Mouse (Mus musculus) midbrain, embryonic 10.5 days (tissue): ENCODE measurements around the gene Dad1. TPM values are rescaled to one million over a fixed set of nuclear protein-coding genes. Genes with fewer than 3 reads are reported as not detected.

Experiments used
- DNase-seq: peaks from one replicate; pipeline ENCODE4 v3.0.0-alpha.2; 2017; ENCODE audit warnings: low spot score
- H3K27ac ChIP-seq: fragments of 300-500 bp; sonication (generic); replicated peaks from 2 replicates; pipeline ENCODE4 v1.5.1; 2016; ENCODE audit warnings: mild to moderate bottlenecking
- H3K27me3 ChIP-seq: fragments of 300-500 bp; sonication (generic); 2 replicates; pipeline ENCODE4 v1.6.1; 2016; ENCODE audit warnings: low read depth, mild to moderate bottlenecking; ENCODE audit not compliant: poor library complexity, severe bottlenecking
- H3K36me3 ChIP-seq: fragments of 300-500 bp; sonication (generic); 2 replicates; pipeline ENCODE4 v1.6.1; 2016; ENCODE audit warnings: mild to moderate bottlenecking, moderate library complexity
- H3K4me1 ChIP-seq: fragments of 300-500 bp; sonication (generic); 2 replicates; pipeline ENCODE4 v1.6.1; 2016
- H3K4me3 ChIP-seq: fragments of 300-500 bp; sonication (generic); 2 replicates; pipeline ENCODE4 v1.5.1; 2016; ENCODE audit warnings: mild to moderate bottlenecking, moderate library complexity
- H3K9me3 ChIP-seq: fragments of 300-500 bp; sonication (generic); replicated peaks from 2 replicates; pipeline ENCODE4 v1.6.1; 2016; ENCODE audit warnings: mild to moderate bottlenecking
- WGBS: fragments of 180-500 bp; shearing (Covaris S2); methylation state at CpG from one replicate; pipeline ENCODE4 v1.1.7; 2016; 5-methylcytosine and 5-hydroxymethylcytosine counted together
- polyA plus RNA-seq: library from polyadenylated mRNA; unstranded; fragments of >200 nt; fragmentation: Nextera tagmentation; extraction: Ambion mirVana; gene quantifications from 2 replicates; pipeline ENCODE4 v1.2.1, GENCODE M21; 2016

Gene Dad1
- 242 and 244 TPM in 2 replicates for polyA plus RNA-seq

- Histone ChIP-seq H3K27ac (peak within 1 kb of the TSS; percentile 83), H3K9me3 (no peaks in the 10 kb centered on the region), H3K36me3 (peaks cover 12% of the 10 kb centered on the region), H3K27me3 (0 out of 2 replicates have a peak, but pooled peaks cover 5% of the 10 kb centered on the region), H3K4me1 (peaks cover 43% of the 10 kb centered on the region), H3K4me3 (peak within 1 kb of the TSS; percentile 68)
- under 1% methylated on average over 39 of the region's 39 CpGs for WGBS
- peak; percentile 98 for DNase-seq
Observed at GRCm38 (mm10) chr14:54253741-54254291, at the start of gene Dad1, which contains the start of gene Abhd4. Dad1 (minus strand) TSS chr14:54254104. Abhd4 (plus strand) TSS chr14:54254188.

GRCm38 (mm10) chr14:54300676-54301075 lies 46.8 kb upstream of the Dad1 start:
- no peak overlapping the region for H3K27ac ChIP-seq

GRCm38 (mm10) chr14:54300136-54300535 lies 46.2 kb upstream of the Dad1 start:
- no peak overlapping the region for H3K27ac ChIP-seq
- H3K36me3 ChIP-seq = no peaks in the 10 kb centered on the region
- peaks cover 6% of the 10 kb centered on the region; the same call in 1 of the 2 replicates for H3K27me3 ChIP-seq
- 86% methylated on average over 5 of the region's 5 CpGs for WGBS
- no peaks in the 10 kb centered on the region for H3K4me1 ChIP-seq
- DNase-seq = no peak
- H3K4me3 ChIP-seq = no peak overlapping the region
- peaks cover 11% of the 10 kb centered on the region; the same call in 1 of the 2 replicates for H3K9me3 ChIP-seq

More at GRCm38 (mm10) chr14:54300676-54301075, 46.8 kb upstream of the Dad1 start:
- Histone ChIP-seq H3K36me3 (no peaks in the 10 kb centered on the region), H3K4me3 (no peak overlapping the region), H3K4me1 (no peaks in the 10 kb centered on the region), H3K9me3 (peaks cover 11% of the 10 kb centered on the region; the same call in 1 of the 2 replicates), H3K27me3 (peaks cover 6% of the 10 kb centered on the region; the same call in 1 of the 2 replicates)
- no peak for DNase-seq
- 85% methylated on average over 3 of the region's 3 CpGs for WGBS

- no peaks in the 10 kb centered on the region for H3K4me1 ChIP-seq
- no peak within 1 kb of the TSS for H3K4me3 ChIP-seq
- WGBS = 67% methylated on average over 1 of the region's 1 CpGs
- no peaks in the 10 kb centered on the region for H3K36me3 ChIP-seq
- no peak within 1 kb of the TSS for H3K27ac ChIP-seq
- H3K9me3 ChIP-seq = no peaks in the 10 kb centered on the region
- DNase-seq = no peak
- H3K27me3 ChIP-seq = no peaks in the 10 kb centered on the region
Observed at GRCm38 (mm10) chr14:54284839-54285238, 30.9 kb upstream of the Dad1 start, which contains the start of gene Olfr49. Olfr49 (minus strand) TSS chr14:54284939.

GRCm38 (mm10) chr14:54276446-54276845 lies 22.5 kb upstream of the Dad1 start:
- Histone ChIP-seq H3K27me3 (no peaks in the 10 kb centered on the region), H3K27ac (no peak overlapping the region), H3K9me3 (no peaks in the 10 kb centered on the region), H3K4me1 (peaks cover 2% of the 10 kb centered on the region; the same call in 1 of the 2 replicates), H3K4me3 (no peak overlapping the region), H3K36me3 (no peaks in the 10 kb centered on the region)
- 71% methylated on average over 2 of the region's 2 CpGs for WGBS
- no peak for DNase-seq

GRCm38 (mm10) chr14:54272696-54273095 lies 18.8 kb upstream of the Dad1 start:
- H3K36me3 ChIP-seq = peaks cover 6% of the 10 kb centered on the region; the same call in 1 of the 2 replicates
- H3K4me1 ChIP-seq = peaks cover 3% of the 10 kb centered on the region; the same call in 1 of the 2 replicates
- DNase-seq = no peak
- H3K27me3 ChIP-seq = no peaks in the 10 kb centered on the region
- H3K27ac ChIP-seq = no peak overlapping the region
- no peaks in the 10 kb centered on the region for H3K9me3 ChIP-seq
- 81% methylated on average over 3 of the region's 3 CpGs for WGBS
- H3K4me3 ChIP-seq = no peak overlapping the region

GRCm38 (mm10) chr14:54271976-54272606 lies 18.2 kb upstream of the Dad1 start:
- Histone ChIP-seq H3K4me3 (no peak overlapping the region), H3K27ac (no peak overlapping the region), H3K9me3 (no peaks in the 10 kb centered on the region), H3K27me3 (no peaks in the 10 kb centered on the region), H3K4me1 (peaks cover 3% of the 10 kb centered on the region; the same call in 1 of the 2 replicates), H3K36me3 (peaks cover 10% of the 10 kb centered on the region; the same call in 1 of the 2 replicates)
- DNase-seq = no peak
- WGBS = 75% methylated on average over 3 of the region's 3 CpGs

- peaks cover 10% of the 10 kb centered on the region; the same call in 1 of the 2 replicates for H3K36me3 ChIP-seq
- no peaks in the 10 kb centered on the region for H3K9me3 ChIP-seq
- no peak overlapping the region for H3K4me3 ChIP-seq
- 89% methylated on average over 3 of the region's 3 CpGs for WGBS
- H3K4me1 ChIP-seq = peaks cover 3% of the 10 kb centered on the region; the same call in 1 of the 2 replicates
- H3K27ac ChIP-seq = no peak overlapping the region
- no peaks in the 10 kb centered on the region for H3K27me3 ChIP-seq
- DNase-seq = no peak
Observed at GRCm38 (mm10) chr14:54270413-54270812, 16.5 kb upstream of the Dad1 start.

GRCm38 (mm10) chr14:54269566-54269965 lies 15.7 kb upstream of the Dad1 start:
- Histone ChIP-seq H3K4me3 (no peak overlapping the region), H3K4me1 (peaks cover 9% of the 10 kb centered on the region), H3K36me3 (peaks cover 10% of the 10 kb centered on the region; the same call in 1 of the 2 replicates), H3K27ac (no peak overlapping the region), H3K27me3 (no peaks in the 10 kb centered on the region), H3K9me3 (no peaks in the 10 kb centered on the region)
- no peak for DNase-seq
- 89% methylated on average over 3 of the region's 3 CpGs for WGBS

GRCm38 (mm10) chr14:54267966-54268365 lies 14.1 kb upstream of the Dad1 start:
- Histone ChIP-seq H3K4me1 (peaks cover 9% of the 10 kb centered on the region), H3K27me3 (no peaks in the 10 kb centered on the region), H3K9me3 (no peaks in the 10 kb centered on the region), H3K36me3 (peaks cover 12% of the 10 kb centered on the region; the same call in 1 of the 2 replicates), H3K4me3 (no peak overlapping the region), H3K27ac (no peak overlapping the region)
- 90% methylated on average over 10 of the region's 10 CpGs for WGBS
- DNase-seq = no peak

GRCm38 (mm10) chr14:54265951-54266350 lies 12.0 kb upstream of the Dad1 start:
- H3K27ac ChIP-seq = no peak overlapping the region
- DNase-seq = no peak
- WGBS = 78% methylated on average over 6 of the region's 6 CpGs

GRCm38 (mm10) chr14:54265093-54265492 lies 11.2 kb upstream of the Dad1 start:
- H3K27me3 ChIP-seq = peaks cover 3% of the 10 kb centered on the region; the same call in 1 of the 2 replicates
- no peak overlapping the region for H3K27ac ChIP-seq
- no peak overlapping the region for H3K4me3 ChIP-seq
- peaks cover 17% of the 10 kb centered on the region for H3K36me3 ChIP-seq
- WGBS = 45% methylated on average over 10 of the region's 10 CpGs
- no peak for DNase-seq
- H3K4me1 ChIP-seq = peaks cover 9% of the 10 kb centered on the region
- H3K9me3 ChIP-seq = no peaks in the 10 kb centered on the region

More at GRCm38 (mm10) chr14:54265951-54266350, 12.0 kb upstream of the Dad1 start:
- Histone ChIP-seq H3K4me1 (peaks cover 6% of the 10 kb centered on the region), H3K27me3 (no peaks in the 10 kb centered on the region), H3K36me3 (peaks cover 17% of the 10 kb centered on the region), H3K9me3 (no peaks in the 10 kb centered on the region), H3K4me3 (no peak overlapping the region)

GRCm38 (mm10) chr14:54264231-54264630 lies 10.3 kb upstream of the Dad1 start:
- no peak overlapping the region for H3K27ac ChIP-seq
- peaks cover 17% of the 10 kb centered on the region for H3K36me3 ChIP-seq
- DNase-seq = no peak
- WGBS = 93% methylated on average over 7 of the region's 7 CpGs
- H3K27me3 ChIP-seq = peaks cover 6% of the 10 kb centered on the region; the same call in 1 of the 2 replicates
- no peak overlapping the region for H3K4me3 ChIP-seq
- H3K4me1 ChIP-seq = peaks cover 18% of the 10 kb centered on the region
- H3K9me3 ChIP-seq = no peaks in the 10 kb centered on the region
